Mouse (Mus musculus) forelimb bud, embryonic 11.5 days (tissue): ENCODE measurements around the gene Sh2d5.

Source experiments
- DNase-seq: peaks from one replicate; pipeline ENCODE4 v3.0.0-alpha.2; 2012; ENCODE audit warnings: low read depth, low spot score

The Sh2d5 gene

DNA sequence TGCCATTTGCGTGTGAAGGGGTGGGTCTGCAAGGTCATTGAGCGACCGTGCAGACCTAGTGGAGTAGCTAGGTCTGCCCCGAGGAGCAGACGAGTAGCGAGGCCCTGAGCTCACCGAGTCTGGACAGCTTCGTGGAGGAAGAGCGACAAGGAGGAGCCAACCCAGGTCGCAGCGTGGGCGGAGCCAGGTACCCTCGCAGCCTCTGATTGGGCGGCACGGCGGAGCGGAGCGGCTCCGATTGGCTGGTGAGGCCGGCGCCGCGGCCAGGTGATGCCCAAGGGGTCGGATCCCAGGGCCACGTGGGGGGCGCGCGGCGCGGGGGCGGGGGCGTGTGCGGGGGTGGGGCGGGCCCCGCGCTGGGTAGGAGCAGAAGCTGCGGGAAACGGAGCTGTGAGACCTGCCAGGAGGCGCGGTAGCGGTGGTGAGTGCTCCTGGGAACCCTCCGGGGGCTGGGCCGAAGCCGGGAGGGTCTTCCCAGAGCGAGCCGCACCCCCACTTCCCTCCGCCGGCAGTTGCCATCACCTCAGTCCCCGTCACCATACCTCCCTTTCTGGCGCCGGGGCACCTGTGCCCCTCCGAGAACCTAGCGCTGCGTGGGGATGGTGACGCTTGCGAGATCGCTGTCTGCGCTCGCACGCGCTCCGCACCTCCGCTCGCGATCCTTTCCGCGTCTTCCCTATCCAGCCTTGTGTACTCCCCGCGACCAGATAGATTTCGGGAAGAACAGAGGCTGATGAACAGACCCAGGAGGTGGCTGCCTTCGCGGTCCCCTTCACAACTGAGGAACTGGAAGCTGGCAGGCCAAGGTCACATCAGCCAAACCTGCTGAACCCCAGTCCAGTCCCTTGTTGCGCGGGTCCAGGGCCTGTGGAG lies at the start of gene Sh2d5, which contains the start of gene Kif17:
TSS of gene Sh2d5 (plus strand) at position 316 of the 873 bp plus-strand sequence.
TSS of gene Kif17 (plus strand) at position 348 of the 873 bp plus-strand sequence.
- peak; percentile 83 for DNase-seq

DNA sequence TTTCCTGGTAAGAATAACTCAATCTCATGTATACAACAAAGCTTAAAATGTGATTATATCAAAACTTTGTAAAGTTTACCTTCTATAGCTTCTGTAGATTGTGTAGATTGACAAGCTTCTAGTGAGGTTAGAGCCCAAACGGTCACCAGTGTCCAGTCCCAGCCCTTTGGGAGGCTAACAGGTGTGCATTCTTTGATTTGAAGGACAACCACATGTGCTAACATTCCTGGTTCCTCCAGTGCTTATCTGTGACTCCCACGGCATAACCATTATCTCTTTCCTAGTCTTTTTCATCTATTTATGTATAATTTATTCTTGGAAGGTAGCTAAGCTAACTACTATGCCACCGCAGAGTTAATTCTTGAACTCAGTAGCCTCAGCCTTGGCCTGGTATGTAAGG lies 49.4 kb upstream of the Sh2d5 start:
- DNase-seq: no peak

DNA sequence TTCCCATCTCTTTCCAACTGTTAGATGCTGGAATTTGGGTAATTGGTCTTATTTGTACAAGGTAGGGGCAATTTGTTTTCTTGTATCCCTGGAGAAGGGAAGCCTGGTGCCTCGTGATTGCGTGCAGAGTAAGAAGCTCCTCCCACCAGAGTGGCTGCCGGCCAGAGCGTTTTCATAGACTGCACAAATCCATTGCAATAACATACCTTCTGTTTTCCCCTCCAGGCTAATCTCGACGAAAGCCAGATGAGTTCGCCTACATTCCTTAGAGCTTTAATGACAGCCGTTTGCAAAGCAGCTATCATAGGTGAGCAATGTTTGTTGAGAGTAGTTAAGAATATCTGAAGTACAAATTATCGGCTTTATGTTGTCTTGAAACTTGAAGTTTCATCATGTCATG lies 48.5 kb upstream of the Sh2d5 start:
- no peak for DNase-seq

DNA sequence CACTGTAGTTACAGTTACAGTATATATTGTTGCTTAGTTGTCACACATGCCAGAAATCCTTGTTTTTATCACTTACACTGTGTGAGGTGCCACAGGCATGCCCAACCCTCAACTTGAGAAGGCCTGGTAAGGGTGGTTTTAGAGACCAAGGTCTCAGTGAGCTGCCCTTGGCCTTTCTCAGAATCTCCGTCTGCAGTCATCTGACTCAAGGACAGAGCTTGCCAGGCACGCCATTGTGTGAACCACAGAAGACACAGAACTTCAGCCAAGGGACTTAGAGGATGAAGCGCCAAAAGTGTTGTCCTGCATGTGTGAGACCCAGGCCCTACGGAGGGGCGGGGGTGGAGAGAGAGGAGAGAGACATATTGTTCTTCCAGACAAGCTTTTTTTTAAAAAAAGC lies 40.1 kb upstream of the Sh2d5 start:
- no peak for DNase-seq

DNA sequence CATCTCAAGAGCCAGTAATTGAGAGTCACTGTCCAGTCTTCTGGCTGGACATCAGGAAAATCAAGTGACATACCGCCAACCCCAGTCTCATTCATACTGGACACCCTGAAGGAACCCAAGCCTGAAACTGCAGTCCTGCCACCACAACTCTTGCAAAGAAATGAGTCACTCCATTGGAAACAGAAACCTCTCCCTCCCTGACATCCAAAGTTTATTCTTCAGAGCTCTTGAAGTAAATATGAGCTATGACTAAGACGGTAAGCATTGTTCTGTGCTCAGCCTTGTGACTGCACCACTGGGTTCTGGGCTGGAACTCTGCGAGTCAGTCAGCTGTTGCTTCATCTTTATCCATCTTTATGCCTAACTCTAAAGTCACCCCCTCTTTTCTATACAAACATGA lies 36.3 kb upstream of the Sh2d5 start:
- no peak for DNase-seq

DNA sequence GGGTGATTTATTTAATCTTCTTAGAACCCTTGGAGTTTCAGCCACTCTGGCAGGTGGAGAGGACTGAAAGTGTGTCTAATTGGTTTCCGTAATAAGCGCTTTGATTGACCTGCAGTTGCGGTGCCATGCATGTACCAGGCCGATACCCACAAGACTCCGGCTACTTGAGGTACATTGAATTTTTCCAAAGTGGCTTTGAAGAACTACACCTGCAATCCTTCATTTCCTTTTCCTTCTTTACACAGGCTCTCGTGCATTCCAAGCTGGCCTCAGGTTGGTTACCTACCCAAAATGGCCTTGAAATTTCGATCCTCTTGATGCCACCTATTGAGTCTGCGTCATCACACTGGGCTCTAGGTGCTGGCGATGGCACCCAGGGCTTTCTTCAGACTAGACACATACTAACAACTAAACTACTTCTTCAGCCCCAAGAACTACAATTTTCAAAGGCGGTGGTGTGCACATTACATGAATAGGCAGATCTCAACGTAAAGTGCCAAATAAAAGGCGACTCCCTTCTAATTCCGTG lies 34.5 kb upstream of the Sh2d5 start:
- DNase-seq: no peak

DNA sequence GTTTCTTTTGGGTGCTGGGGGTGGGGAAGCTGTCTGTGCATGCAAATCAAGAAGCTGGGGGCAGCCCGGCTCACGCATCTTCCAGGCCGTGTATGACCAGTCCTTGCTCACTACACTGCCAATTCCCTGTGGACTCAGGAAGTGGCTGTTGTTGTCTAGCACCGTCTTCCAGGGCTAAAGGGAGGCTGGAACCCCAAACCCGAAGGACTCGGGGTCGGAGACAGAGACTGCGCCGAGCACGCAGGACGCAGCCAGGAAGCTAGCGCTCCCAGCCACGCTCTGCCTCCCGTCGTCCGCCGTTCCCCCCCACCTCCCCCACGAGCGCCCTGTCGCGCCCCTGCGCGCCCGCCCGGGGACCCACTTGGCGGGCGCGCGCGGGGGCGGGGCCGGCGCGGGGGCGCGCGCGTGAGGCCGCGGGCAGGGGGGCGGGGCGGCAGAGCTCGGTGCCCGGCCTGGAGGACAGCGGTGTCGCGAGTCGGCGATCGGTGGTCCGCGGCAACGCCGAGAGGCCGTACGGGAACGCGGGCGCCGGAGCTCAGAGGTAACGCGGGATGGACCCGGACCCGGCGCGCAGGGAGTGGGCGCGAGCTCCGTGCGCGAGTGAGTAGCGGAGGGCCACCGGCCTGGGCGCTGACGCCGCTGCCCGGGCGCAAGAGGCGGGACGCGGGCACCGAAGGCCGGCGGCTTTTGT lies 33.9 kb upstream of the Sh2d5 start, which contains the start of gene Hp1bp3:
TSS of gene Hp1bp3 (plus strand) at position 97 of the 691 bp plus-strand sequence.
- peak; percentile 73 for DNase-seq

DNA sequence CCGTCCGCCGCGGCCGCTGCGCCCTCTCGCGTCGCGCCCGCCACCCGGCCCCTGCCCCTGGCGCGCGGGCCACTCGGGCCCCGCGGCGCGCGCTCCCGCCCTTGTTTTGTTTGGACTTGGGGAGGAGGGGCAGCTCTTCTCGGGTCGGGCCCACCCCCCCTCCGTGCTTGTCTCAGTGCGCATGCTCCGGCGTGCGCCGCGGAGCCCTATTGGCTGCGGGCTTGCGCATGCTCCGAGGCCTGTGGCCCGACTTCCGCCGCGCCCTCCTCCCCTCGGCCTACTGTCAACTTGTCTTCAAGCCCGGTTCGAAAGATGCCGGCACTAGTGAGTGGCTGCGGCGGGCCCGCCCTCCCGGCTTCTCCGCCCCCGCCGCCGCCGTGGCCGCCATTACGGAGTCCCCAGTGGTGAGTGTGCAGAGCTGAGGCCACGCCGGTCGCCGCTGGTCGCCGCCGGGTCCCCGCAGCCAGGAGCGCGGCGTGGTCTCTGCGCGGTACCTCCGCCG lies 33.3 kb upstream of the Sh2d5 start:
- peak; percentile 97 for DNase-seq

DNA sequence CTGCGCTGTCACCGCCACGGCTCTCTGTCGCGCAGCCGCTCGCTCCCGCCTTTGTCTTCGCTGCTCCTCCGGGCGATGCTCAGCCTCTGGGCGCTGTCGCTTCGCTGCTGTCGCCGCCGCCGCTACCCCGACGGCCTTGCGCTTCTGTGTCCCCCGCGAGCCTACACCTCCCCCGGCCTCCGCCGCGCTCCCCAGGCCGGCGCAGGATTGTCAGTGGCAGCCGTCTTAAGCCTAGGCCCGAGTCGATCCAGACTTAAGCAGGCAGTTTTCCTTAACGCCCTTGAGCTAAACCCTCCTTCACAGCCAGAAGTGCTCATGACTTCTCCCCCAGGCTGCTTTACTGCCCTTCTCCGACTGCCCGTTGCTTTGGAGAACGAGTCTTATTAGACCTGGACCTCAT lies 32.8 kb upstream of the Sh2d5 start:
- no peak for DNase-seq

DNA sequence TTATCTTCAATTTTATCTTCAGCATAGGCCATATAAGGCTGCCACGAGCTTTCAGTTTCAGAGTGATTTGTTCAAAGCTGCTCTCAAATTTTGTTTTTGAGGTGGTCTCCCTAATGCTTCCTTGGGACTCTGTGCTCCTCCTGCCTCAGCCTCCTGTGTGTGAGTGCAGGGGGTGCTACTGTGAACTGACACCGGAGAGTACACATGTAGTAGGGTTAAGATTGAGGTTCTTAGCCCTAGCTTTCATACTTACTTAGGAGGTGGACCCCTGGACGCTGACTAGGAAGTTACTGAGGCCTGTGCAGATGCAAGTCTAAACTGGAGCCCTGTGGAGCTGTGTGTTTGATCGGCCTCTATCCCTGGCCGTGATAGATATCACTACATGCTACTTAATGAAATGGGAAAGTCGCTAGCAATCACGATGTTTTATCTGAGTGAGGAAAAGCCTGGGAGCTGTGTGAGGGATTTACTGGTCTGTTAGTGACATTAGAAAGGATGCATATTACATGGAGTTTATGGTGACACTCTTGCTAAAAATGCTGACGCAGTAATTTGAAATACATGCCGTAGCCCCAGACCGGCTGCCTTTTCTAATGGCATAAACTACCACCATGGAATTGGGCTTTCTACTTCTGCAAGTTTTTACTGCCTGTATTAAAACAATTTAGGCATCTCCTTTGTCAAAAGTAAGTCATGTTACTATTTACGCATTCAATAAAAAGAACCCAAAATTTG lies 32.1 kb upstream of the Sh2d5 start:
- no peak for DNase-seq

DNA sequence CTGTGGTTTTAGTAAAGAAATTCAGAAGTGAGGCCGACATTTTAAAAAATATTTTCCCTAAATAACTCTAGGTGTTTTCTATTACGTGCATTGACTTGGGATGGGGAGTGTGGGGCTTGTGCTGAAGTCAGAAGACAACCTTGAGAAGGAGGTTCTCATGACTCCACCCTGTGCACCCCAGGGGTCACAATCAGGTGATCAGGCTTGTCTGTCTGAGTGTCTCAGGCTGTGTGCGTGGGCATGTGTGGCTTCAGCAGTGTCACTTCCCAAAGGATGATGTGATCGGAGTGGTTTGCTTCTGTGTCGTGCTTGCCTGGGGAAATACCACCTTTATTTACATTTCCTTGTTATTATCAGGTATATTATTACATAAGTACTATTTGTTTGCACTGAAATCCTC lies 30.9 kb upstream of the Sh2d5 start:
- DNase-seq: no peak

DNA sequence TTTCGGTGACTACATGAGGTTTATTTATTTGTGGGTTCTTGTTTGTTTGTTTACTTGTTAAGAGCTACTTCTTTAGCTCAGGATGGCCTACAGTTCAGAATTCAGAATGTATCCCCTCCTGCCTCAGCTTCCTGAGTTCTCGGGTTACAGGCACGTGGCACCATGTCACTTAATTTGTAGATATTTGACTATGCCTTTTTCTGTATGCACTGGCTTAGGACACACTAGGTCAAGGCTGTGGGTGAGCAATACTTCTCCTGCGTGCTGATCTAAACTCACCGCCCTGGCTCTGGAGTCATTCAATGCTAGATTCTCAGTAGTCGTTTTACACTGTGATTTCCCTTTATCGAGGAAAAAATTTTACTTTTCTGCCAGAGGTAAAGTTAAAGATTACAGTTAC lies 29.4 kb upstream of the Sh2d5 start:
- no peak for DNase-seq

DNA sequence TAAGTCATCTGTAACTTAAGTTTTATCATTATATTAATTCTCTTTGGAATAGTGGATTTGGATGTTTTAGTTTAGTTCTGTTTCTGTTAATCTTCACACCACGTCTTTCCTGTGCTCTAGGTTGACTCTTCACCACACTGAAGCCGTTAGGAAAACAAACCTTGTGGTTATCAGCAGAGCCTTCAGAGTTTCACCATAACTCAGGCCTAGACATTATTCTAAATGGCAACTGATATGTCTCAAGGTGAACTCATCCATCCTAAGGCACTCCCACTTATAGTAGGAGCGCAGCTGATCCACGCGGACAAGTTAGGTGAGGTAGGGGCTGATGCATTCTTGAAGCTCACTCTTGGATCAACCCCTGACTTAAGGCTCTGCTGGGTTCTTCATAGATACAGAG lies 28.8 kb upstream of the Sh2d5 start:
- DNase-seq: no peak

DNA sequence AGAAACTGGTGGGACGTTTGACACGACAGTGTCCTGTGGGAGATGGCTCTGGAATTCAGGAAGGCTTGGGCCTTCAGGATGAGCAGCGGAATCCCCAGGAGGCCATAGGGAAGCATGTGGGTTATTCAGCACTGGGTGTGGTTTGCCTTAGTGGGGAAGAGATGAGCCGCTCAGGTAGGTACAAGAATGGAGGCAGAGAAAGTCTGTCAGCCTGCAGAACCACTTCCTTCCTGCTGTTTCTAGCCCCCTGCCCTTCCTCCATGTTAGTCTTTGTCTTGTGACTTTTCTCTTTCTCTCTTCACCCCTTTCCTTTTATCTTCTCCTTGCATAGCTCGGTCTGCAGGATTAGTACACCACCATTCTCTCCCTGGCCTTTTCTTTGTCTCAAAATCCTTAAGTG lies 27.8 kb upstream of the Sh2d5 start:
- no peak for DNase-seq

DNA sequence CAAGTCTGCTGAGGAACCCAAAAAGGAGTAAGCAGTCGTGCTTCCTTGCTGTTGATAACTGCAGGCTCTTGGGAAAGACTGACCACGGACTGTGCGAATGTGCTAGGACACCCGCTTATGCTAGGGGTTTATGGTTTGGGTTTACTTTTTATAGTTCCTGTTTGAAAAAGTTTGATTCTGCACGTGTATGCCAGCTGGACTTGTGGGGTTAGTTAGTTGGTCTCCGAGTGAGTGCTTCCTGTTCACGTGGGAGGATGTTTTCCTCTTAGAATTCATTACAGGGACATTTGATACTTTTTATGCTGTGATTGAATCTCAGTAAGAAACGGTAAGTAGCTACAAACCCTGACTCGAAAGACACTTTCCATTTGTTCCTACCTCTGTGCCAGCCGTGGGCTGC lies 26.6 kb upstream of the Sh2d5 start:
- DNase-seq: no peak

DNA sequence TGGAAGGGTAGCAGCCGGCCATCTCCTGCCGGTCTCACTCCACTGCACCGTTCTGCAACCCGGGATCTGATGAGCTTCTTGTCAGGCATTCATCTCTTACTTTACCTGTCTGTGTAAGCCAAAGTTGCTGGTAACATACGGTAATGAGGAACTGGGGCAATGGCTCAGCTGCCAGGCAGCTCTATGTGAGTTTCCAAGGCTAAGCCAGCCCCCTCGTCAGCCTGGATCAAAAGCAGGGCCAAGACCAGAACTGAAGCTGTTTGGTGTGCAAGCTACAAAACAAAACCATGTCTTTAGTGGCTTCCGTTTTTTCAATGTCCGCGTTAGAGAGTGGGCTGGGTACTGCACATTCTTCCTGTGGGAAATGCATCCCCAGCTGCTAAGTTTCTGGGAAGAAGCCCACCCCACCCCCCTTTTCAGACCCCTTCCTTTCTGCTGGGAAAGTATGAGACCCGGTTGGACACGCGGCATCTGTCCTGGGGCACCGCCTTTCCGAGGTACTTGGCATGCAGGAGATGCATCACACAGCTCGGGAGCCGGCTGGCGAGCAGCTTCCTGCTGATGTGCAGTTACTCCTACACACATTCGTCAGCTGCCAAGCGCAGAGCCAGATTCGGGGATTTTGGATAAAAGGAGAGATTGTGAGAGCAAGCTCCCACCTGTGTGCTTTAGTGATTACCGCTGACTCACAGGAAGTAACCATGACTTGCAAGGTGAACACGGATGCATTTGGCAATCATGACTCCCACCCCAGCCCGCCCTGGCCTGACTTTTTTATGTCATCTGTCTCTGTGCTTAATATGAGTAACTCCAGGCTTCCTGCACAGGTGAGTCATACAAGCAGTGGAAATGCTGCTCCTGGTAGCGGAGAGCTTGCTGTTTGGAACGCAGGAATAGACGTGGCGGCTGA lies 3.2 kb upstream of the Sh2d5 start:
- DNase-seq: no peak

DNA sequence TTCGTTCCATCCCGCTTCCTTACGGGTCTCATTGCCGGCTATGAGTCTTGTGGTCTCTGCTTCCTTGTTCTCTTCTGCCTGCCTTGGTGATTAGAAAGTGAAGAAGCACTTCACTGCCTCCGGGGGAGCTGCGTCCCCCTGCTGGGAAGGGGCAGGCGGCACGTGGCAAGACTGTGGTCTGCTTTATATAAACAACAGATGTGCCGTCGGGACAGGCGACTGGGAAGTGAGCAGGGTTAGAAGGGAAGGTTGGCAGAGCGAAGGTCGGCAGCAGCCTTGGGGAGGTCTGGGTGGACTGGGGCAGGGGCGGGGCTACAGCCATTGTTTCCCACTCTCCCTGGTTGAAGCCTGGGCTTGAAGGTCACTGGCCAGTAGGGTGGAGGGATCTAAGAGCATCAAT lies 1.6 kb downstream of the Sh2d5 start:
- peak; percentile 73 for DNase-seq

DNA sequence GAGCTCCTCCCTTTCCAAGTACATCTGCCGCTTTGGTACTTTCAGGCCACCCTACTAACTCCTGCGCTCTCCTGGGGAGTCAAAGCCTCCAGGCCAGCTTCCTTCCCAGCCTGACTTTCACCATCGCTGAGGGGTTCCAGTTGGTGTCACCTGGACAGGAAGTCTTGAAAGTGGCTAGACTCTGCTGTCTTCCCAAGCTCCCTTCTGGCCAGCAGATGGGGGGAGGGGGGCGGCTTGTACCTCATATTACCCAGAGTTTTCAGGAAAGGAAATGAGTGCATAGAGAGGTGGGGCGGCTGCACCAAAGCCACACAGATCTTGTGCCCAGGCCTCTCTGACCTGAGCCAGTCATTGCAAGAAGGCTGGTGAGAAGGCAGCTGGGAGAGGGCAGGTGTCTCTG lies 2.0 kb downstream of the Sh2d5 start:
- no peak for DNase-seq

DNA sequence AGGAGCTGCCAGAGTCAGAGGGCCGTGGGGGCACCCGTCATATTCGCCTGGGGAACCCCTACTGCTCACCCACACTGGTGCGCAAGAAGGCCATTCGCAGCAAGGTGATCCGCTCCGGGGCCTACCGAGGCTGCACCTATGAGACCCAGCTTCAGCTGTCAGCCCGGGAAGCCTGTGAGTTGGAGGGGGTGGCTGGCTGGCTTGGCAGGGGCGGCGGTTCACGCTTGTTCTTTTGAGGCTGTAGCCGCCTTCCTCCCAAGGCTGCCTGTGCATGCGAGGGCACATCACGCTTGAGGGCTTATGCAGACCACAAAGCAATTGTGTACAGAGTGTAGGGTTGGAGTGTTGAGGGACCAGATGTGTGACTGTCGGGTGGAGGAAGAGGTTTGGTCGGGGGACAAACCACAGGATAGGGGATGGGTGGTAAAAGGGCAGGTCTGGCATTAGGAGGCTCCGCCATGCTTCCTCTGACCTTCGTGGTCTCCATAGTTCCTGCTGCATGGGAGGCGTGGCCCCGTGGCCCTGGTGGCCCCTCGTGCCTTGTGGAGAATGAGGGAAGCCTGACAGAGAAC lies 7.0 kb downstream of the Sh2d5 start:
- no peak for DNase-seq

DNA sequence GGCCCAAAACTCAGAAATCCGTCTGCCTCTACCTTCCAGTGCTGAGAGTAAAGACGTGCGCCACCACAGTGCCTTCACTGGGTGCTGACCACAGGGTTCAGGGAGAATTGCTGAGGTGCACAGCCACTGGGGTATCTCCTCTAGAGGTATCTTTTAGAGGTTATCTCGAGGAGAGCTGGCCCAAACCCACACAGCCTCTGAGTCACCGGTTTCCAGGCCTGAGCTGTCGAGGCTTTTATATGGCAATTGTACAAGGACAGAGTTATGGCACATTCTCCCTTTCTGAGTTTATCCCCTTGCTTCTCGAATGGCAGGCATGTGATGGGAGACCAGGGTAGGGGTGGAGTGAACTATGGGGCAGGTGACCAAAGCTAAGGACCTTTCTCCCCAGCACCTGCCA lies 8.5 kb downstream of the Sh2d5 start:
- DNase-seq: no peak
